Mouse (Mus musculus) adrenal gland, adult 10 weeks (tissue): Measurements from ENCODE around the gene Suv39h1. TPM values are rescaled to one million over a fixed set of nuclear protein-coding genes. Genes with fewer than 3 reads are reported as not detected.

Source experiments
- polyA plus RNA-seq: library from polyadenylated mRNA; stranded (reverse); fragments of 350-450 nt; fragmentation: Illumina TruSeq; extraction: RNeasy Lipid Tissue Mini Kit (QIAGEN cat#74804); gene quantifications from one replicate; pipeline ENCODE4 v1.2.3, GENCODE M21; 2014; ENCODE audit warnings: low read depth, low replicate concordance

Gene Suv39h1
- polyA plus RNA-seq: 7.9 TPM

DNA sequence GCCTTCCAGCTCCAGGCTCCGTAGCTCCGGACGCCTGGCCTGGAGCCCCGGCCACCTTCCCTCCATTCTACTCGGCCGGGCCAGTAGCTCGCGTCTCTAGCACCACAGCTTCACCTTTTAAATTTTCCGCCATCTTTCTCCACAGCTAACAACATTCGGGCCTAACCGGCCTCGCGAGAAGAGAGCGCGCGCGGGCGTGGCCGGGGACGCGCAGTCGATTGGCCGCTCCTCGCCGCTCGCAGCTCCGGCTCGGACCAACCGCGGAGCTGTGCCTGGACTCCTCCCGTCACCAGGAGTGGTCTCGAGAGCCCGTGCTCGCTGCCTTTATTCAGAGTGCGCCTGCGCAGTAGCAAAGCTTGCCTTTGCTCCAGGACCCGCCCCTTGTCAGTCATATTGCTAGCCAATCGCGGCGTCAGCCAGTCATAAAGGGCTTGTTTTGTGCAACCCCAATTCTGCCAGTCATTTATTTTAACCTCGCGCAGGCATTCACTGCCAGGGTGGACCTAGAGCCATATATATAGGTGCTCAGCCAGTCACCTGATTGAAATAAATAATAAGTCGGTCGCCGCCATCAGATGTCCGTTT lies at the start of gene Suv39h1:
Gene Suv39h1, minus strand, starts transcription at position 331 of the 585 bp plus-strand sequence.

DNA sequence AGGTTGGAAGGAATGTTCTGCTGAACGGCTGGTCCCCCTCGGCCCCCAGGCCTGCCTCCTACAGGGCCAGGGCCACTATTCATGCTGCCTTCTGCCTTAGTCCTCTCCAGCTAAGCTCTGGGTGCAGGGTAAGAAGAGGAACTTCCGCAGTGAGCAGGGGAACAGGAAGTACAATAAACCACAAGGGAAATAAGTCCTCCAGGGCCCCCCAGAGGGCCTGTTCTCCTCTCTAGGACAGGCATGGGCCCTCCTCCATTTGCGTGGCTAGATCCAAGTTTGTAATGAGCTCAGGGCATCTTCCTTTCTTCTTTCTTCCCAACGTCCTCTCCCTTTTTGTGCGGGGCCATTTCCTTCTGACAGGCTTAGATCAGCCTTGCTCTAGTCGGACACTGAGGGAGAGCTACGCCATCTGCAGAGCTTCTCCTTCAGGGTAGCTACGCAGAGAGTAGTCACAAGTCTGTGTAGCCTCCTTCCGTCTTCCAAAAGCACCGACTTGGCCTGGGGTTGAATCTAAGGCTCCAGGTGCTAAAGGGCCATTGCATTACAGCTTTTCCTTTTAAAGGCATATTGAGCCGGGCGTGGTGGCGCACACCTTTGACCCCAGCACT lies 15.9 kb upstream of the Suv39h1 start, which contains the start of gene Was:
Gene Was, minus strand, starts transcription at position 153 of the 608 bp plus-strand sequence.

DNA sequence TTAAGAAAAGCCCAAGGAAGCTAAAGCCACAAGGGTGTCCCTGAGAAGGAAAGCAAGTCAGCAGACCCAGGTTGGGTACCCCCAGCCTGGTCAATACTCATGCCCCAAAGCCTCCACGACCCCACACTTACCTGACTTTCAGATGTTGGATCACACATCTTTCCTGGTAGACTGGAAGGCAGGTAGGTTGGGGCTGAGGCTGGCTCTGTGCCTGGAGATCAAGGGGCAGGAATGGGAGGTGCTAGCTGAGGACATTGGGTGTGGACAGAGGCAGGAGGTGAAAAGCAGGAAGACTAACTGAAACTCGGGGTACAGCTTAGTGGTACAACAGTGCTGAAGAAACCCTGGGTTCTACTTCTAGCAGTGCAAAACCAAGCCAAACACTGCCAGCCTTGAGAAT lies 56.3 kb downstream of the Suv39h1 start, which contains the start of gene Glod5:
Gene Glod5, minus strand, starts transcription at position 207 of the 400 bp plus-strand sequence.

Other genes with a start within 250 kb of the Suv39h1 start
- 35.6 TPM for gene Otud5, start 233.4 kb downstream of the Suv39h1 start, polyA plus RNA-seq
- gene Pim2, start 196.5 kb downstream of the Suv39h1 start, polyA plus RNA-seq: 9.1 TPM
- 7.2 TPM for gene Slc35a2, start 190.7 kb downstream of the Suv39h1 start, polyA plus RNA-seq
- 45.8 TPM for gene Pqbp1, start 175.5 kb downstream of the Suv39h1 start, polyA plus RNA-seq
- 7.5 TPM for gene Timm17b, start 175.4 kb downstream of the Suv39h1 start, polyA plus RNA-seq
- not detected for gene Gm10491, start 166.9 kb downstream of the Suv39h1 start, polyA plus RNA-seq
- gene Gm10490, start 165.2 kb downstream of the Suv39h1 start, polyA plus RNA-seq: not detected
- not detected for gene Pcsk1n, start 154.9 kb downstream of the Suv39h1 start, polyA plus RNA-seq
- gene Eras, start 146.2 kb downstream of the Suv39h1 start, polyA plus RNA-seq: not detected
- 1.9 TPM for gene Hdac6, start 126.9 kb downstream of the Suv39h1 start, polyA plus RNA-seq
- not detected for gene Gata1, start 96.7 kb downstream of the Suv39h1 start, polyA plus RNA-seq
- not detected for gene Glod5, start 56.3 kb downstream of the Suv39h1 start, polyA plus RNA-seq
- gene Was, start 15.7 kb upstream of the Suv39h1 start, polyA plus RNA-seq: 0.64 TPM
- gene Wdr13, start 58.1 kb upstream of the Suv39h1 start, polyA plus RNA-seq: 69.2 TPM
- gene Rbm3, start 71.1 kb upstream of the Suv39h1 start, polyA plus RNA-seq: 286 TPM
- gene Tbc1d25, start 101.4 kb upstream of the Suv39h1 start, polyA plus RNA-seq: 0.64 TPM
- gene Ebp, start 118.8 kb upstream of the Suv39h1 start, polyA plus RNA-seq: 23.3 TPM
- 3.0 TPM for gene Porcn, start 131.8 kb upstream of the Suv39h1 start, polyA plus RNA-seq
- 12.4 TPM for gene Ftsj1, start 177.6 kb upstream of the Suv39h1 start, polyA plus RNA-seq
- not detected for gene Slc38a5, start 196.4 kb upstream of the Suv39h1 start, polyA plus RNA-seq